Mouse (Mus musculus) heart, adult 2 months (tissue): ENCODE results near the gene Sgsm3. TPM values are rescaled to one million over a fixed set of nuclear protein-coding genes. Genes with fewer than 3 reads are reported as not detected.

Source experiments
- DNase-seq, 2 experiments: peaks; one replicate each; pipeline ENCODE4 v3.0.0; 2021
- H3K27ac ChIP-seq: fragments of 200-600 bp; 2 replicates; pipeline ENCODE4 v1.8.1; 2022
- H3K27me3 ChIP-seq: fragments of 200-500 bp; 2 replicates; pipeline ENCODE4 v1.6.1; 2012; ENCODE audit warnings: mild to moderate bottlenecking, low read length, inconsistent platforms, mixed read lengths; ENCODE audit not compliant: control insufficient read depth, insufficient read depth
- H3K36me3 ChIP-seq: fragments of 200-500 bp; 2 replicates; pipeline ENCODE4 v1.6.1; 2012; ENCODE audit warnings: low read length, inconsistent platforms; ENCODE audit not compliant: control insufficient read depth, insufficient read depth
- H3K4me1 ChIP-seq: fragments of 200-500 bp; 2 replicates; pipeline ENCODE4 v1.6.1; 2011; ENCODE audit warnings: low read length; ENCODE audit not compliant: control insufficient read depth, insufficient read depth
- H3K4me3 ChIP-seq: fragments of 200-600 bp; 2 replicates; pipeline ENCODE4 v1.8.1; 2022
- H3K79me2 ChIP-seq: fragments of 200-500 bp; replicated peaks from 2 replicates; pipeline ENCODE4 v1.6.1; 2012; ENCODE audit warnings: mild to moderate bottlenecking, inconsistent platforms, low read length, moderate library complexity, mixed read lengths; ENCODE audit not compliant: control insufficient read depth, insufficient read depth
- H3K9ac ChIP-seq: fragments of 200-500 bp; 2 replicates; pipeline ENCODE4 v1.6.1; 2012; ENCODE audit warnings: low read depth, mild to moderate bottlenecking, control low read depth, inconsistent platforms, low read length, mixed read lengths
- CTCF ChIP-seq: fragments of 200-600 bp; IDR thresholded peaks from 2 replicates; pipeline ENCODE4 v1.8.1; 2022; ENCODE audit warnings: antibody characterized with exemption, mild to moderate bottlenecking, moderate library complexity
- EP300 ChIP-seq: fragments of 200-500 bp; IDR thresholded peaks from 2 replicates; pipeline ENCODE4 v1.6.1; 2011; ENCODE audit warnings: low read depth, low read length, control low read depth; ENCODE audit not compliant: insufficient read depth
- POLR2A ChIP-seq: fragments of 200-500 bp; IDR thresholded peaks from 2 replicates; pipeline ENCODE4 v1.6.1; 2011; ENCODE audit warnings: mild to moderate bottlenecking, low read depth, low read length, control low read depth; ENCODE audit not compliant: insufficient read depth
- WGBS: fragments of 180-500 bp; shearing (Covaris S2); methylation state at CpG from one replicate; pipeline ENCODE4 v1.1.7; 2018; 5-methylcytosine and 5-hydroxymethylcytosine counted together
- intact Hi-C: fragments of 180-260 bp; cut with DNase I; formaldehyde crosslinking; loops from one replicate; pipeline ENCODE4 v1.15.1; 2025
- polyA plus RNA-seq: library from polyadenylated mRNA; depleted of rRNA; stranded (reverse); fragments of >200 nt; gene quantifications from 2 replicates; pipeline ENCODE4 v1.2.3, GENCODE M21; 2012
- total RNA-seq, 2 experiments: library from RNA; stranded (reverse); gene quantifications; 2 replicates each; pipeline ENCODE4 v1.2.3; 2021

The Sgsm3 gene
- total and polyA plus RNA-seq, 3 experiments = 14.0 to 16.2 (median 14.2) TPM

DNA sequence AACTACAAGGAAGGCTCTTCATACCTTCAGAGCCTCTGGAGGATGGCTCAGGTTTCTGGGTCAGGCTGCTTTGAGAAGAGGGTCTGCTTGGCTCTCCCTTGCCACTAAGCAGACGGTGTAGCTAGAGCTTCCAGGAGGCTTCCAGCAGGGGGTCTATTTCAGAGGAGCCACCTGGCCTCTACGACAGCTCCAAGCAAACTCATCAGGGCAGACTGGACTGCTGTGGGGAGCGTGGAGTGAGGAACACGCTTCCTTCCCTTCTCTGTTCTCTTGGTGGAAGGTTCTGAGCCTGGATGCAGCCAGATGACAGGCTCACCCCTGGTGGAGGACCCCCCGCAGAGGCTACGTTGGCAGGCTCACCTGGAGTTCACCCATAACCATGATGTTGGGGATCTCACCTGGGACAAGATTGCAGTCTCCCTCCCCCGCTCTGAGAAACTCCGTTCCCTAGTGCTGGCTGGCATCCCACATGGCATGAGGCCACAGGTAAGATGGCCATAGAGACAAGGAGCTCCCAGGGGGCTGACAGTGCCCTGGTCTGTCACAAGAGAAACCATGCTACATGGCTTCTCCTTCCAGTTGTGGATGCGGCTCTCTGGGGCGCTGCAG lies 28.7 kb downstream of the Sgsm3 start:
- no peak overlapping the region for H3K27ac ChIP-seq
- intact Hi-C loops = no loop called here
- no peak overlapping the region for H3K4me3 ChIP-seq
- no peaks in the 10 kb centered on the region for H3K79me2 ChIP-seq
- H3K4me1 ChIP-seq = no peaks in the 10 kb centered on the region
- H3K36me3 ChIP-seq = no peaks in the 10 kb centered on the region
- DNase-seq = no peak
- 85% methylated on average over 10 of the region's 10 CpGs for WGBS
- TF ChIP-seq POLR2A = no peak
- no peak for TF ChIP-seq EP300
- TF ChIP-seq CTCF = no peak
- H3K9ac ChIP-seq = no peak overlapping the region
- no peaks in the 10 kb centered on the region for H3K27me3 ChIP-seq

DNA sequence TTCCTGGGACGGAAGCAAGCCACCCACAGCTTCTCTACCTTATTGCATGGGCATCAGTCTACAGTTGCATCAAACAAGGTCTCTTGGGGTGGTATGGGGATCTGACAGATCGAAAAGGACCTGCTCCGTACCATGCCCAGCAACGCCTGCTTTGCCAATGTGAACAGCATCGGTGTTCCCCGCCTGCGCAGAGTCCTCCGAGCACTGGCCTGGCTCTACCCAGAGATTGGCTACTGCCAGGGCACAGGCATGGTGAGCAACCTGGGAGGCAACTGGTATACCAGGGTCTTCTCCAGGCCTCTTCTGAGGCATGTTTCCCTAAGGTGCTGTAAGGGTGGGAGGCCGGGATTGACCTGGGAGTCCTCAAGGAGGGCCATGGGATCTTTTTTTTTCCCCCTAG lies 29.8 kb downstream of the Sgsm3 start:
- TF ChIP-seq CTCF = no peak
- TF ChIP-seq POLR2A = no peak
- no peak for TF ChIP-seq EP300
- intact Hi-C loops = no loop called here
- H3K4me3 ChIP-seq = no peak overlapping the region
- WGBS = 96% methylated on average over 9 of the region's 9 CpGs
- no peak overlapping the region for H3K27ac ChIP-seq
- H3K36me3 ChIP-seq = no peaks in the 10 kb centered on the region
- no peaks in the 10 kb centered on the region for H3K27me3 ChIP-seq
- no peak overlapping the region for H3K9ac ChIP-seq
- DNase-seq = no peak
- no peaks in the 10 kb centered on the region for H3K79me2 ChIP-seq
- no peaks in the 10 kb centered on the region for H3K4me1 ChIP-seq

- no peaks in the 10 kb centered on the region for H3K4me1 ChIP-seq
- H3K79me2 ChIP-seq = no peaks in the 10 kb centered on the region
- no peaks in the 10 kb centered on the region for H3K27me3 ChIP-seq
- no peak for TF ChIP-seq POLR2A
- no peak for TF ChIP-seq CTCF
- no peak for TF ChIP-seq EP300
- 94% methylated on average over 8 of the region's 8 CpGs for WGBS
- intact Hi-C loops = no loop called here
- H3K4me3 ChIP-seq = no peak overlapping the region
- no peak for DNase-seq
- no peak overlapping the region for H3K27ac ChIP-seq
- no peak overlapping the region for H3K9ac ChIP-seq
- no peaks in the 10 kb centered on the region for H3K36me3 ChIP-seq
These were observed 30.3 kb downstream of the Sgsm3 start for GRCm38 (mm10) chr15:81007905-81008304.

DNA sequence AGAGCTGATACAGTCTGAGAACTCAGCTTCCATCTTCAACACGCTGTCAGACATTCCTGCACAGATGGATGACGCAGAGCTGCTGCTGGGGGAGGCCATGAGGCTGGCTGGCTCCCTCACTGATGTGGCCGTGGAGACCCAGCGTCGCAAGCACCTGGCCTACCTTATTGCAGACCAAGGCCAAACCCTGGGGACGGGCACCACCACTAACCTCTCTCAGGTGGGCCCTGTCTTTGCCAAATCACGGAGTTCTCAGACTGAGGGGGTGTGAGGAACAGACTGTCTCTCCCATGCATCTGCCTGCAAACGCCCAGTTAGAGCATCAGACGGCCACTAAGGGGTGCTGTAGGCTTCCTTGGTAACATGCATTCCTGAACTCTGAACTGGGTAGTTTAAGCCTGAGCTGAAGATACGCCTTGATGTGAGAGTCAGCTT lies 31.1 kb downstream of the Sgsm3 start:
- intact Hi-C loops = no loop called here
- H3K4me1 ChIP-seq = no peaks in the 10 kb centered on the region
- no peak for DNase-seq
- H3K36me3 ChIP-seq = no peaks in the 10 kb centered on the region
- no peak overlapping the region for H3K27ac ChIP-seq
- no peak overlapping the region for H3K9ac ChIP-seq
- H3K79me2 ChIP-seq = no peaks in the 10 kb centered on the region
- TF ChIP-seq EP300 (no peak), CTCF (peak; percentile 47)
- 73% methylated on average over 10 of the region's 10 CpGs for WGBS
- H3K27me3 ChIP-seq = no peaks in the 10 kb centered on the region
- H3K4me3 ChIP-seq = no peak overlapping the region

GRCm38 (mm10) chr15:81010114-81010513 lies 32.5 kb downstream of the Sgsm3 start:
- no peaks in the 10 kb centered on the region for H3K79me2 ChIP-seq
- 85% methylated on average over 7 of the region's 7 CpGs for WGBS
- intact Hi-C loops = no loop called here
- no peak overlapping the region for H3K9ac ChIP-seq
- H3K27ac ChIP-seq = no peak overlapping the region
- no peaks in the 10 kb centered on the region for H3K4me1 ChIP-seq
- H3K4me3 ChIP-seq = no peak overlapping the region
- no peak for TF ChIP-seq CTCF
- TF ChIP-seq POLR2A = no peak
- TF ChIP-seq EP300 = no peak
- H3K36me3 ChIP-seq = no peaks in the 10 kb centered on the region
- DNase-seq = no peak
- no peaks in the 10 kb centered on the region for H3K27me3 ChIP-seq

GRCm38 (mm10) chr15:81011523-81011922 lies 34.0 kb downstream of the Sgsm3 start:
- Histone ChIP-seq H3K27me3 (no peaks in the 10 kb centered on the region), H3K4me3 (no peak overlapping the region), H3K27ac (no peak overlapping the region), H3K36me3 (no peaks in the 10 kb centered on the region), H3K4me1 (no peaks in the 10 kb centered on the region), H3K79me2 (no peaks in the 10 kb centered on the region), H3K9ac (no peak overlapping the region)
- TF ChIP-seq CTCF (no peak), EP300 (no peak), POLR2A (no peak)
- no peak for DNase-seq
- 81% methylated on average over 3 of the region's 3 CpGs for WGBS
- intact Hi-C loops = no loop called here
